Mouse (Mus musculus): ENCODE measurements around the gene Tprkb. TPM values are rescaled to one million over a fixed set of nuclear protein-coding genes. Genes with fewer than 3 reads are reported as not detected.
"Not testable (repeated sequence)": the region's sequence is repeated elsewhere in the genome, so short reads cannot be mapped to it uniquely, and the experiment has no call there.

The Tprkb gene
- polyA plus RNA-seq, 1 experiment from 2014 or later, result 57.0 TPM

DNA sequence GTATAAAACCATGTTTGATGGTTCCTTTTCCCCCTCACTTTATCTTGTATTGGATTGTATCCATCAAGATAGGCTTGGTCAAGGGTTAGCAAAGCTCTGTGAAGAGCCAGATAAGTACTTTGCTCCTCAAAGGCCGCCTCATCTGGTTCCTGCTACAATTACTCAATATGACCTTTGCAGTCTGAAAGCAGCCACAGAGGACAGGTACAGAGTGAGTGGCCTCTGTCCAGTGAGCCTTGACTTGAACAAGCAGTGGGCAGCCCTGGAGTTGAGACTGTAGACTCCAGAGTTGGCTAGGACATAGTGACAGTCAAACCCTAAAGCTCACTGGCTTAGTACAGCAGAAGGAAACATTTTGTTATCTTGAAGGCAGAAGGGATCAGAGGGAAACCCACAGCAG, 17.6 kb downstream of the Tprkb start:
- Histone ChIP-seq H3K4me1 (replicated peaks; ENCODE audit: control insufficient read depth, insufficient read depth, low read length) (no peaks in the 10 kb centered on the region), H3K27ac (ENCODE audit: low read length) (no peak overlapping the region), H3K4me3 (replicated peaks; ENCODE audit: low read length) (no peak overlapping the region), H3K36me3 (ENCODE audit: control insufficient read depth, insufficient read depth) (peaks cover 34% of the 10 kb centered on the region), H3K9me3 (ENCODE audit: control insufficient read depth, low read length) (no peaks in the 10 kb centered on the region), H3K27me3 (replicated peaks; ENCODE audit: control insufficient read depth, insufficient read depth, low read length) (no peaks in the 10 kb centered on the region), H3K9ac (replicated peaks; ENCODE audit: low read depth, low read length) (no peak overlapping the region), H3K4me2 (ENCODE audit: low read length) (no peak overlapping the region)
- no peak for ATAC-seq
- WGBS, result 85% methylated on average over 1 of the region's 1 CpGs

DNA sequence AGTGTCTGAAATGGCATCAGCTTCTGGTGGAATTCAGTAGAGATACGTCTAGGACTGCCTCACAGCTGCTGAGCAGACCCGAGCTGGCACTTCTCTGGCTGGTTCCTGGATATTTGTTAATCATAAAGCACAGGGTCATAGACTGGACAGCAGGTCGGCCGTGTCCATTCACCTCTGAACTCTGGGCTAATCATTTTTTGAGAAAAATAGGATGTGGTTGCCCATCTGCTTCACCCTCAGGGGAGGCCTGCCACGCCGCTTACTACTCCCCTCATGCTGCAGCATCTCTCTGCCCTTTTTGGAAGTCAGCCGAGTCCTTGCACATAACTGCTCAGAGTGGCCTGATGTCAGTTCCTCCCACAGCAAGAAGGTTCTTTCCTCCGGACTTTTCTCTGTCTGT, 22.4 kb downstream of the Tprkb start:
- Histone ChIP-seq H3K9ac (replicated peaks; ENCODE audit: low read depth, low read length) (no peak overlapping the region), H3K36me3 (ENCODE audit: control insufficient read depth, insufficient read depth) (peaks cover 8% of the 10 kb centered on the region; the same call in 1 of the 2 replicates), H3K27ac (ENCODE audit: low read length) (no peak overlapping the region), H3K4me3 (replicated peaks; ENCODE audit: low read length) (no peak overlapping the region), H3K4me1 (replicated peaks; ENCODE audit: control insufficient read depth, insufficient read depth, low read length) (no peaks in the 10 kb centered on the region), H3K4me2 (ENCODE audit: low read length) (no peak overlapping the region), H3K27me3 (replicated peaks; ENCODE audit: control insufficient read depth, insufficient read depth, low read length) (no peaks in the 10 kb centered on the region), H3K9me3 (ENCODE audit: control insufficient read depth, low read length) (no peaks in the 10 kb centered on the region)
- no peak for ATAC-seq
- WGBS, result 95% methylated on average over 8 of the region's 8 CpGs

DNA sequence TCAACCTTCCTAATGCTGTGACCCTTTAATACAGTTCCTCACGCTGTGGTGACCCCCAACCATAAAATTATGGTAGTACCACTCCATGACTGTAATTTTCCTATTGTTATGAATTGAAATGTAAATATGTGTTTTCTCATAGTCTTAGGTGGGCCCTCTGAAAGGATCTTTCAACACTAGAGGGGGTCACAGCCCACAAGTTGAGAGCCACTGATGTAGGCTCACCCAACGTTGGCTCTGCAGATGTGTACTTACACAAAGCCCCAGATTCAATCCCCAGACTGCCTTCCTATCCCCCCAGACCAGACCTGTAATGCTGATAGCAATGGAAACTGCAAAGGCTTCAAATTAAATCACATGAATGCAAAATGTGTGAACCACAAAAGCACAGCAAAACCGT, 24.0 kb downstream of the Tprkb start:
- no peak overlapping the region for H3K4me2 ChIP-seq (ENCODE audit: low read length)
- no peak for ATAC-seq
- WGBS, result 70% methylated on average over 3 of the region's 3 CpGs

DNA sequence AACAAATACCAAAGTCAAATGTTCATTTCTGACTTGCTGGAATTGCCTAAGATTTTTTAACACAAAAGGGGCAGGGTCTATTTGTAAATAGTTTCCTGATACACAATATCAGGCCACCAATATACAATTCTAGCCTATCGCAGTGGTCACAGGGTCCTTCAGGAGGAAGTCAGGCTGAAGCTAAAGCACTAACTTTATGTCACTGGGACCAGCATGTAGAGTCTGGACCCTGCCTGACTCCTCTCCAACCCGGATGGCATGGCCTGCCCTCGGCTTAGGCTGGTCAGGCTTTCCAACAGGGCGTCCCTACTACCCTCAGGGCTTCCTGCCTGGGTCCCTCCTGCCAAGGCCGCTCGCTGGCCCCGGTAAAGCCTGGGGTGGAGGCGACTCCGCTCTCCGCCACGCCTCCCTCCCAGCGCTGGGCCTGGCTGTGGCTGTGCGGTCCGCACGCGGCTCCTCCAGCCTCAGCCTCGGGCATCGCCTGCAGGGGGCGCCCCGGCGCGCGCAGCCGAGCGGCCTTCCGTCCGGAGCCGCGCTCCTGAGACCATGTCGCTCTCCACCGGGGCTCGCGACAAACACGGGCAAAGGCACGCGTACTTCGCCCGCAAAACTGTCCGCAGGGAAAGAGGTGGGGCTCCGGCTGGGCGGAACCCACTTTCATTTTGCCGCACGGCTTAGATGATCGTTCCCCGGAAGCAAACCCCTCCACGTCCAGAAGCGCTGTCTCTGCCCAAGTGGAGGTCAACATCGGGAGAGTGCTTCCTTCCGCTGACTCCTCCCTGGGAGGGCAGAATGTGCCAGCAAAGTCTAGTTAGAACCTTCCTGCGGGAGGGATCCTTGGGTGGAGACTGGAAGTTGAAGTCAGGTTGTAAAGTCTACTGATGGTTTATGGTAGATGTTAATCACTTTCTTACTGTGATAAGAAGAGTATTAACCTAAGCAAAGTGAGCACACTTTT, 25.1 kb downstream of the Tprkb start:
- Histone ChIP-seq H3K9ac (replicated peaks; ENCODE audit: low read depth, low read length) (peak overlapping the region; percentile 65), H3K4me3 (replicated peaks; ENCODE audit: low read length) (peak overlapping the region; percentile 52), H3K4me2 (ENCODE audit: low read length) (peak overlapping the region; percentile 82)
- ATAC-seq, result peak; percentile 95
- H3K27me3 ChIP-seq (replicated peaks; ENCODE audit: control insufficient read depth, insufficient read depth, low read length); H3K27ac ChIP-seq (ENCODE audit: low read length); H3K4me1 ChIP-seq (replicated peaks; ENCODE audit: control insufficient read depth, insufficient read depth, low read length); H3K36me3 ChIP-seq (ENCODE audit: control insufficient read depth, insufficient read depth); H3K9me3 ChIP-seq (ENCODE audit: control insufficient read depth, low read length): not testable (repeated sequence)
- WGBS, result 2% methylated on average over 48 of the region's 50 CpGs

More for the DNA sequence above, 24.0 kb downstream of the Tprkb start:
- H3K9me3 ChIP-seq (ENCODE audit: control insufficient read depth, low read length), result no peaks in the 10 kb centered on the region
- H3K4me3 ChIP-seq (replicated peaks; ENCODE audit: low read length), result no peak overlapping the region
- no peak overlapping the region for H3K9ac ChIP-seq (replicated peaks; ENCODE audit: low read depth, low read length)
- no peak overlapping the region for H3K27ac ChIP-seq (ENCODE audit: low read length)
- no peaks in the 10 kb centered on the region for H3K36me3 ChIP-seq (ENCODE audit: control insufficient read depth, insufficient read depth)
- H3K4me1 ChIP-seq (replicated peaks; ENCODE audit: control insufficient read depth, insufficient read depth, low read length), result no peaks in the 10 kb centered on the region
- H3K27me3 ChIP-seq (replicated peaks; ENCODE audit: control insufficient read depth, insufficient read depth, low read length), result no peaks in the 10 kb centered on the region

DNA sequence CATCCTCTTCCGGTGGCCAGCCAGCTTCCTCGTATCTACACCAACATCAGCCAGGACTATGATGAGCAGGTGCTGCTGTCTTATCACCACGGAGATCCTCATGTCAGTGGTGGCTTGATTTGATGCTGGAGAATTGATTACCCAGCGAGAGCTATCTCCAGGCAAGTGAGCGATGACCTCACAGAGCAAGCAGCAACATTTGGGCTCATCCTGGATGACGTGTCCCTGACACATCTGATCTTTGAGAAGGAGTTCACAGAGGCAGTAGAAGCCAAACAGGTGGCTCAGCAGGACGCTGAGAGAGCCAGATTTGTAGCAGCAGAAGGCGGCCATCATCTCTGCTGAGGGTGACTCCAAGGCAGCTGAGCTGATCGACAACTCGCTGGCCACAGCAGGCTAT, 27.0 kb downstream of the Tprkb start:
- H3K4me3 ChIP-seq (replicated peaks; ENCODE audit: low read length), result no peak overlapping the region
- no peak overlapping the region for H3K4me2 ChIP-seq (ENCODE audit: low read length)
- peaks cover 5% of the 10 kb centered on the region for H3K36me3 ChIP-seq (ENCODE audit: control insufficient read depth, insufficient read depth)
- H3K27me3 ChIP-seq (replicated peaks; ENCODE audit: control insufficient read depth, insufficient read depth, low read length), result no peaks in the 10 kb centered on the region
- H3K27ac ChIP-seq (ENCODE audit: low read length), result no peak overlapping the region
- no peaks in the 10 kb centered on the region for H3K9me3 ChIP-seq (ENCODE audit: control insufficient read depth, low read length)
- WGBS, result 81% methylated on average over 10 of the region's 10 CpGs
- no peak overlapping the region for H3K9ac ChIP-seq (replicated peaks; ENCODE audit: low read depth, low read length)
- ATAC-seq, result no peak
- no peaks in the 10 kb centered on the region for H3K4me1 ChIP-seq (replicated peaks; ENCODE audit: control insufficient read depth, insufficient read depth, low read length)

DNA sequence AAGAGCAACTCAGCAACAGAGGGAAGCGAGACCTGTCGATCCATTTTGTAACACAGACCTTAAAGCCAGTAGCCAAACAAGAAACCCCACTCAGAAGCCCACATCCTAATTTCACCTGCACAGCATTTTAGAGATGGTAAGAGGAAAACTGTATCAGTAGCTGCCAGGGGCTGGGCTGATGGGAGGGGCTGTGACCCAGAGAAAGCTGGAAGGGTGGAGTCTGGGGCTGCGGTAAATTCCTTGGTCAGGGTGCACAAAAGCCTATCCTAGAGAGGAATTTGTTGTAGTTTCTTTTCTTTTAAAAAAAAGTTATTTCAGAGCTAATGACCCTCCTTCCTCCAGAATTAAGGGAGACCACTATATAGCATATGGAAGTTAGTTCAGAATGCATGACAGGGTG, 30.8 kb downstream of the Tprkb start:
- H3K4me2 ChIP-seq (ENCODE audit: low read length), result no peak overlapping the region
- H3K9ac ChIP-seq (replicated peaks; ENCODE audit: low read depth, low read length), result no peak overlapping the region
- no peak overlapping the region for H3K4me3 ChIP-seq (replicated peaks; ENCODE audit: low read length)
- WGBS, result 96% methylated on average over 3 of the region's 3 CpGs
- H3K4me1 ChIP-seq (replicated peaks; ENCODE audit: control insufficient read depth, insufficient read depth, low read length), result no peaks in the 10 kb centered on the region
- H3K9me3 ChIP-seq (ENCODE audit: control insufficient read depth, low read length), result no peaks in the 10 kb centered on the region
- peaks cover 32% of the 10 kb centered on the region for H3K36me3 ChIP-seq (ENCODE audit: control insufficient read depth, insufficient read depth)
- ATAC-seq, result no peak
- H3K27ac ChIP-seq (ENCODE audit: low read length), result no peak overlapping the region
- no peaks in the 10 kb centered on the region for H3K27me3 ChIP-seq (replicated peaks; ENCODE audit: control insufficient read depth, insufficient read depth, low read length)

DNA sequence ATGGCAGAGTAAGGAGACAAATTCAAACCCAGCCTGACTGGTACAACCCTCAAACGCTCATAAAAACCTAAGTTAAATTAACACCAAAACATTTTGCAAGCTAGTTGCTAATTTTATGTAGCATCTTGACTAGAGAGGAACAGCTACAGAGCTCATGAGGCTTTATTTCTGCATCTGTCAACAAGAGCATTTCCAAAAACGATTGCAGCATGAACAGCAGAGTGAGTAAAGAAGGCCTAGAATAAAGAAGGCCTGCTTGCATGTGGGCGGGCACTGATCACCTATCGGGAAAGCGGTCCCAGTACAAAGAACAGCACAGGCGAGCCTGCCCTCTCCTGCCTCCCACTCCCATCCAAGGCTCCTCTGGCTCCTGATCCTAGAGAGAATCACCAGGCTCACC, 36.9 kb downstream of the Tprkb start:
- WGBS, result 83% methylated on average over 6 of the region's 6 CpGs
- H3K4me1 ChIP-seq (replicated peaks; ENCODE audit: control insufficient read depth, insufficient read depth, low read length), result no peaks in the 10 kb centered on the region
- no peaks in the 10 kb centered on the region for H3K9me3 ChIP-seq (ENCODE audit: control insufficient read depth, low read length)
- no peak overlapping the region for H3K4me2 ChIP-seq (ENCODE audit: low read length)
- ATAC-seq, result no peak
- H3K9ac ChIP-seq (replicated peaks; ENCODE audit: low read depth, low read length), result no peak overlapping the region
- no peak overlapping the region for H3K4me3 ChIP-seq (replicated peaks; ENCODE audit: low read length)
- no peak overlapping the region for H3K27ac ChIP-seq (ENCODE audit: low read length)
- peaks cover 65% of the 10 kb centered on the region for H3K36me3 ChIP-seq (ENCODE audit: control insufficient read depth, insufficient read depth)
- no peaks in the 10 kb centered on the region for H3K27me3 ChIP-seq (replicated peaks; ENCODE audit: control insufficient read depth, insufficient read depth, low read length)

DNA sequence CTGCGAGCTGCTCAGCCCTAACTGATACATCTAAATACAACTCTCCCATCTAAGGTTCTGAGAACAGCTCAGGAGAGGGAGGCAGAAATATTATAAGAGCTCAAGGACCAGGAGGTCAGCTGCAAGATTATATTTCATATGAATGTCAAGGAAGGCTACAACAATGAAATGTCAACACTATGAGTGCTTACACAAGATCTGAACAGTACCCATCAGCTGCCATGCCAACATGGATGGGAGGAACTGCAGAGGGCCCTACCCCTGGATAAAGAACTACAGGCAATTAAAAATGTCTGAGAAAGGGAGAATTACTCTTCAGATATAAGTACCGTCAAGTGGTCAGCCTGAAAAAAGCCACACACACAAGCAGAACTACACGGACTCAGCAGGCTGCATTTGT, 45.9 kb downstream of the Tprkb start:
- Histone ChIP-seq H3K36me3 (ENCODE audit: control insufficient read depth, insufficient read depth) (peaks cover 21% of the 10 kb centered on the region), H3K4me3 (replicated peaks; ENCODE audit: low read length) (no peak overlapping the region), H3K27ac (ENCODE audit: low read length) (no peak overlapping the region), H3K4me2 (ENCODE audit: low read length) (no peak overlapping the region), H3K27me3 (replicated peaks; ENCODE audit: control insufficient read depth, insufficient read depth, low read length) (no peaks in the 10 kb centered on the region), H3K4me1 (replicated peaks; ENCODE audit: control insufficient read depth, insufficient read depth, low read length) (peaks cover 14% of the 10 kb centered on the region), H3K9me3 (ENCODE audit: control insufficient read depth, low read length) (no peaks in the 10 kb centered on the region), H3K9ac (replicated peaks; ENCODE audit: low read depth, low read length) (no peak overlapping the region)
- no peak for ATAC-seq
- WGBS, result 83% methylated on average over 3 of the region's 3 CpGs

DNA sequence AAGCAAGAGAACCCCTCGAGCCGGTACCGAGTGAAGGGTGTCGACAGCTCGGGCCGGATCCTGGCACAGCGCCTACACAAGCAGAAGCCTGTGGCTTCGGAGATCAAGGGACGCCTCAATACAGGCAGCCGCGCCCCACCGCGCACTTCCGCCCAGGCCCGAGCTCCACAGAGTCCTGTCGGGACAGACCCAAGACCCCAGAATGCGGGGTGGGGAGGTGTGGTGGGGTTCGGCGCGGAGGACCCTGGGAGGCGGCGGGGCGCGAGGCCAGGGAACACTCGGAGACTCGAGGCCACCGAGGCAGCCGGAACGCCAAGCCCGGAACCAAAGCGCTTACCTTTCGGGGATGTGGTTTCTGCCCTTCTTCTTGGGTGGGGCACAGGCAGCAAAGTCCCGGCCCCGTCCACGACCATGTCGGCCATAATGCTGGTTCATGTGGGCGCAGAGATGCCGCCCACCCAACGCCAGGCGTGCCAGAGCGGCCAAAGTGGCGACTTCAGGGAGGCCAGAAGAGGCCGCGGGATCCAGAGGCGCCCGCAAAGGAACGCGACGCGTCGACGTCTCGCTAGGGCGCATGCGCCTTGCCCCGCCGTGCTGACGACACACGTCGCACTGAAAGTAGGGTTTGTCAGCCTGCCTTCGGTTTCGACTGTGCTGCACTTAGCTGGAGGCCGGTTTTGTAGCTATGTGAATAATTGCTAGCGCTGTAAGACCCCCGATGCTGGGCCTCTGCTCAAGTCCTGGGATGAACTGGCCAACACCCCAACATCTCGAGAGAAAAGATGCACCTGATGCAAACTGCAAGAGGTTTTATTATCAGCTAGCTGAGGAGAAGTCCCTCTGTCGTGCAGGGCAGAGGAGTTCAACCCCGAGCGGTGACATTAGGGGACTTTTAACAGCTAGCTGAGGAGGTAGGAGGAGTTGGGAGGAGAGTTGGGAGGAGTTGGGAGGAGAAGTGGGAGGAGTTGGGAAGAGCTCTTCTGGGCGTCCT, 49.7 kb downstream of the Tprkb start, which contains the start of gene Dusp11:
Gene Dusp11 (minus strand): TSS at position 567 of the 991 bp plus-strand sequence.
- WGBS, result under 1% methylated on average over 70 of the region's 70 CpGs

More for the DNA sequence above, 49.7 kb downstream of the Tprkb start, which contains the start of gene Dusp11:
- H3K27ac ChIP-seq (ENCODE audit: low read length), result peak within 1 kb of the TSS; percentile 96
- peak; percentile 97 for ATAC-seq
- peak within 1 kb of the TSS; percentile 80 for H3K4me2 ChIP-seq (ENCODE audit: low read length)
- no peaks in the 10 kb centered on the region for H3K9me3 ChIP-seq (ENCODE audit: control insufficient read depth, low read length)
- peak within 1 kb of the TSS; percentile 81 for H3K4me3 ChIP-seq (replicated peaks; ENCODE audit: low read length)
- H3K9ac ChIP-seq (replicated peaks; ENCODE audit: low read depth, low read length), result peak within 1 kb of the TSS; percentile 95
- 0 out of 2 replicates have a peak, but pooled peaks cover 3% of the 10 kb centered on the region for H3K36me3 ChIP-seq (ENCODE audit: control insufficient read depth, insufficient read depth)
- H3K4me1 ChIP-seq (replicated peaks; ENCODE audit: control insufficient read depth, insufficient read depth, low read length), result peaks cover 14% of the 10 kb centered on the region
- no peaks in the 10 kb centered on the region for H3K27me3 ChIP-seq (replicated peaks; ENCODE audit: control insufficient read depth, insufficient read depth, low read length)
